Mouse (Mus musculus) CD4-positive, CD25-positive, alpha-beta regulatory T cell, adult 2 months (primary cell): ENCODE data around the gene Plxdc2.
"Not testable (repeated sequence)": the region's sequence is repeated elsewhere in the genome, so short reads cannot be mapped to it uniquely, and the experiment has no call there.

ENCODE experiments used
- DNase-seq: peaks from one replicate; pipeline ENCODE4 v3.0.0-alpha.2; 2012; ENCODE audit warnings: low read depth, low spot score

Plxdc2 gene

GRCm38 (mm10) chr2:16743568-16743967 lies 387.5 kb downstream of the Plxdc2 start:
- DNase-seq = no peak

- no peak for DNase-seq
Observed at GRCm38 (mm10) chr2:16749302-16749909, 393.3 kb downstream of the Plxdc2 start.

- DNase-seq = no peak
Observed at GRCm38 (mm10) chr2:16757158-16757557, 401.1 kb downstream of the Plxdc2 start.

DNA sequence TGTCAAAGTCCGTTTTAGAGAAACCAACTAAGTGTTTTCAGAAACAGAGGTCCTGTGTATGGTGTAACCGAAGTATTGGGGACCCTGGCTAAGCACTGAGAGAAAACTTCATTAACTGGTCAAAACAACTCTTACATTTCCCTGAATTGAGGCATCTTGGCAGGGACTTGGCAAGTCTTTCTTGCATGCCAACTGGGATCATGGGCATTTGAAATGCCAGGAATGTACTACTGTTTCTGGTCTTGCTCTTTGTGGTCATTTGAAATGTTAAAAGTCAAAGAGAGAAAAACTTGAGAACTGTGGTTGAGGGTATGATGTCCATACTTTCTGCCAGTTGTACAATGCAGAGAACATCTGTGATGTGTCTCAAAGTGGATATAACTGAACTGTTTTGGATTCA lies 403.7 kb downstream of the Plxdc2 start:
- no peak for DNase-seq

DNA sequence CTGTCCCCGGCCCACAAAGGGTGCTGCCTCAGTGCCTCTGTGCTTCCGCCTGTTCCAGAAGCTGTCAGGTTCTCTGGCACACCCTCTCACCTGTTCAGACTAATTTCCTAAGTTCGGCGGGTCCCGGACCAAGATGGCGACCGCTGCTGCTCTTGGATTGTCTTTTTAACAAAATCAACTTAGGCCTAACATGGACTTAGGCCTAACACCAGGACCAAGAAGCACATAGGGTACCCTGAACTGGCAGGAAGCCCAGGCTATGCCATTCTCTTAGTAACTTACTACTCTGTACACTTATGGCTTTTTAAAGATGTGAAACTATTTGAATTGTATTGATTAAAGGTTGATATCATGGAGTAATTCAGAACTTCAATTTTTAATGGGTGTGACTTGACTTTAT lies 413.0 kb downstream of the Plxdc2 start:
- not testable (repeated sequence) for DNase-seq

DNA sequence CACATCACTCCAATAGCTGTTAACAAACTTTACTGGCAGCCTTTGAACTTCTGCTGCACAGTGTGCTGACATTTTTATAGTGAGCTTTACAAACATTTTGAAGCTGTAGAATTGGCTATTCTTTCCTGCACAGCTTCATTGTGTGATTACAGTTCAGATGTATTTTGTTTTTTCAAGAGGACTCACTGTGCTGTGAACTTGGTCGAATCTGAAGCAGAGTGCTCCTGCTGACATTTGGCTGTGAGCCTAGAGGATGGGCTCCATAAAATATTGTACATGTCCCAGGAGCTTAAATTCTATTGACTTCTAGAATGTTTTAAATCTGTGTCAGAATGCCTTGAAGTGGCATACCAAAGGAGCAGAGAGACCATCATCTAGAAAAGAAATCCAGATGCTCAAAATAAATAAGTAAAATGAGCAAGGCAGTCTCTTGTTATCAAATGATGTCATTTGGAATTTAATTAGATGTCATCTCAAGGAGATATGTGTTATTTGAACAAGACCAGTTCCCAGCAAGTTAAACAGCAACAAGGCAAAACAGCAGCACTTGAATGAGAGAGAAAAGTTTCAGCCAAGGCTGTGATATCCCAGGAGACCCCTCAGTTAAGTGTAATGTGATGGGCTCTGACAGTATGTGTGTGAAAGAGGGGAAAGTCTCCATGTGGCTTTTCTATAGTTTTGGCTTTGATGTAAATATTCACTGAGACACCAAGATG lies 417.5 kb downstream of the Plxdc2 start:
- DNase-seq = no peak

DNA sequence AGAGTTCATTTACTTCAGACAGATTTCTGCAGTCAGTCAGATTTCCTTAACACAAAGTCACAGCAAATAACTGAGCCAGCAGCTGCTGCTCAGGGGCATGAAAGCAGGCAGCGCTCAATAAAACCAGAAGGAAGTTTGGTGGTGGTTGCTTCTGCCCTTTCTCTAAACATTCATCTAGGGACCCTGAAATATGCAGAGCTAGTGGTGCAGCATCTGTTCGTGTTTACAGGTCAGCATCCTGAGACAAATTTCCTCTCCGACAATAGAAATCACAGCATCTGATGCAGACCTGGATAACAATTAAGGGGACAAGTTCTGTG lies 418.0 kb downstream of the Plxdc2 start:
- no peak for DNase-seq

DNA sequence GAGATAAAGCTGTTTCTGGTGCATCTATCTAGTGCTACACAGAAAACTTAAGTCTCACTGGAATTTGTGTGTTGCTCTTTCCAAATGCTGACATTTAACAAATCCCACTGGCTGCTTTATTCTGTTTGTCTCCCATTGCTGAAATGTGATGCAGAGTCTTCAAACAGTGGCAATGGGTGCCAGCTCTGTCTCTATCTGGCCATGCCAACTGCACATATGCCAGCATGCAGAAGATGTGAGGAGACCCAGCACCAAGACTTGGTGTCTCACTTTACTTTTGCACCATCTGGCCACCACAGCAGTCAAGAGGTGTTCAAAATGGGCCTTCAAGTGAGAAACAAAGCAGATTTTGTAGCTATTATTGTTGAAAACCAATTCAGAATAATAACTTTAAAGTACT lies 439.2 kb downstream of the Plxdc2 start:
- no peak for DNase-seq
